Mouse (Mus musculus): Measurements from ENCODE around the gene Lcmt1. TPM values are rescaled to one million over a fixed set of nuclear protein-coding genes. Genes with fewer than 3 reads are reported as not detected.

The Lcmt1 gene
- polyA plus RNA-seq, 1 experiment: 81.3 TPM

- H3K27ac ChIP-seq (ENCODE audit: insufficient read depth, low read length): 0 out of 2 replicates have a peak overlapping the region, but pooled peaks have one; percentile 8
- 3% methylated on average over 51 of the region's 51 CpGs for WGBS
- H3K27me3 ChIP-seq (ENCODE audit: control insufficient read depth, insufficient read depth, low read length): no peaks in the 10 kb centered on the region
- peak in 1 of 2 experiments; percentile 63 for DNase-seq
- no peak for TF ChIP-seq CTCF (IDR thresholded peaks at IDR 0.05; ENCODE audit: borderline replicate concordance, insufficient read depth, low read depth, low read length)
- TF ChIP-seq POLR2A (IDR thresholded peaks at IDR 0.05; ENCODE audit: borderline replicate concordance, insufficient read depth, low read length): no peak
- H3K4me1 ChIP-seq (ENCODE audit: control insufficient read depth, insufficient read depth, low read length): peaks cover 24% of the 10 kb centered on the region
- H3K4me3 ChIP-seq (replicated peaks; ENCODE audit: insufficient read depth, low read depth, low read length): peak overlapping the region; percentile 54
These were observed 522 bp upstream of the Lcmt1 start for GRCm38 (mm10) chr7:123368778-123369746.

GRCm38 (mm10) chr7:123370700-123371099 is 1.1 kb downstream of the Lcmt1 start:
- DNase-seq: no peak
- H3K27ac ChIP-seq (ENCODE audit: insufficient read depth, low read length): no peak overlapping the region; the same call in 1 of the 2 replicates
- peaks cover 14% of the 10 kb centered on the region for H3K4me1 ChIP-seq (ENCODE audit: control insufficient read depth, insufficient read depth, low read length)
- 56% methylated on average over 9 of the region's 9 CpGs for WGBS
- no peak for TF ChIP-seq POLR2A (IDR thresholded peaks at IDR 0.05; ENCODE audit: borderline replicate concordance, insufficient read depth, low read length)
- TF ChIP-seq CTCF (IDR thresholded peaks at IDR 0.05; ENCODE audit: borderline replicate concordance, insufficient read depth, low read depth, low read length): no peak
- H3K4me3 ChIP-seq (replicated peaks; ENCODE audit: insufficient read depth, low read depth, low read length): peak overlapping the region; percentile 54
- no peaks in the 10 kb centered on the region for H3K27me3 ChIP-seq (ENCODE audit: control insufficient read depth, insufficient read depth, low read length)

DNA sequence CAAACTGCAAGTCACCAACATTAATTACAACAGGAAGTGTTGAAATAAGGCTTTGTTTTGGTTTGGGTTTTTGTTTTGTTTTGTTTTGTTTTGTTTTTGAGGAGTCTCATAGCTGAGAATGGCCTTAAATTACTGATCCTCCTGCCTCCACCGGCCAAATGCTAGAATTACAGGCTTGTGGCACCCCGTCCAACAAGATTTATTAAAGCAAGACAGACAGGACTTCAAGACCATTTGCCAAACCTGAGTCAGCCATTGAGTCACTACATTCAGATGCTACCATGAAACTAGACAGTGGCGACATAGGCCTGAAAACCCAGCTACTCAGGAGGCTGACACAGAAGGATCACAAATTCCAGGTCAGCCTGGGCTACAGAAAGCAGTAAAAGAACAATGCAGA is 1.9 kb downstream of the Lcmt1 start:
- Histone ChIP-seq H3K4me3 (replicated peaks; ENCODE audit: insufficient read depth, low read depth, low read length) (no peak overlapping the region), H3K27me3 (ENCODE audit: control insufficient read depth, insufficient read depth, low read length) (no peaks in the 10 kb centered on the region), H3K27ac (ENCODE audit: insufficient read depth, low read length) (no peak overlapping the region), H3K4me1 (ENCODE audit: control insufficient read depth, insufficient read depth, low read length) (peaks cover 8% of the 10 kb centered on the region)
- DNase-seq: no peak
- TF ChIP-seq CTCF (IDR thresholded peaks at IDR 0.05; ENCODE audit: borderline replicate concordance, insufficient read depth, low read depth, low read length): 0 out of 2 replicates have a peak, but pooled peaks have one; percentile 32
- TF ChIP-seq POLR2A (IDR thresholded peaks at IDR 0.05; ENCODE audit: borderline replicate concordance, insufficient read depth, low read length): no peak
- WGBS: 64% methylated on average over 3 of the region's 3 CpGs

DNA sequence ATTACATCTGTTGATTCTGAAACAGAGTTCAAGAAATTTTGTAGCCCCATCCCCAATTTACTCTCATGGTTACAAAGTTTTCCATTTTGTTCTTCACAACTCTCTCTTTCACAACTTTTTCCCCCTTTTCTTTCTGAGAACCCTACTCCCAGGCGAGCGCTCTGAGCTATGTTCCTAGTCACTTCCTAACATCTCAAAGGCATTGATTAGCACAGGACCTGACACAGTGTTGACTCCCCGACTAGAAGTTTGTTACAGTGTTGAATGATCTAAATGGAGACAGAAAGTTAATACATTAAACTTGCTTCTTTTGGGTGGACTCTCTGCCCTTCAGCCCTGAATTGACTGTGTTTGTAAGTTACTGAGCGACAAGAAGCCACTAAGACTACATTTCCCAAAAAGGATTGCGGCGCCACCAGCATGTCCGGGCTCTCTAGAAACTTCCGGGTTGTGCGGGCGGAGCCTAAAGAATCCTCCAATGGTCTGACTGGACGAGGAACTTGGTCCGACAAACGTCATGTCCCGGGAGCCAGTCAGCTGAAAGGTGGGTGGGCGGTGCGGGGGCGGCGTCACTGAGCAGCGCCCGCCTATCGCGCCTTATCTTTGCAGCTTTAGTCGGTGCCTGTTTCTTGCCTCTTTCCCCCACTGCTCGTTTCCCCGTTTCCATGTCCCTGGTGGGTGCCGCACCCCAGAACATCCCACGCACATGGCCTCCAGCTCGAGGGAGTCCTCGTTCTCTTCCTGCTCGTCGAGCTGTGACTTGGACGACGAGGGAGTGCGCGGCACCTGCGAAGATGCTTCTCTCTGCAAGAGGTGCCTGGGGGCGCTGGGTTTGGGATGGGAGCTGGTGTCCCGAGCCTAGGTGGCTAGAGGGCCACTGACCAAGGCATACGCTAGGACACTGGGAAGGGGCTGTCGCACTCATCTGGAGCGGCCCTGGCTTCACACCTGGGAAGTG is 8.1 kb downstream of the Lcmt1 start:
- 4% methylated on average over 41 of the region's 41 CpGs for WGBS

DNA sequence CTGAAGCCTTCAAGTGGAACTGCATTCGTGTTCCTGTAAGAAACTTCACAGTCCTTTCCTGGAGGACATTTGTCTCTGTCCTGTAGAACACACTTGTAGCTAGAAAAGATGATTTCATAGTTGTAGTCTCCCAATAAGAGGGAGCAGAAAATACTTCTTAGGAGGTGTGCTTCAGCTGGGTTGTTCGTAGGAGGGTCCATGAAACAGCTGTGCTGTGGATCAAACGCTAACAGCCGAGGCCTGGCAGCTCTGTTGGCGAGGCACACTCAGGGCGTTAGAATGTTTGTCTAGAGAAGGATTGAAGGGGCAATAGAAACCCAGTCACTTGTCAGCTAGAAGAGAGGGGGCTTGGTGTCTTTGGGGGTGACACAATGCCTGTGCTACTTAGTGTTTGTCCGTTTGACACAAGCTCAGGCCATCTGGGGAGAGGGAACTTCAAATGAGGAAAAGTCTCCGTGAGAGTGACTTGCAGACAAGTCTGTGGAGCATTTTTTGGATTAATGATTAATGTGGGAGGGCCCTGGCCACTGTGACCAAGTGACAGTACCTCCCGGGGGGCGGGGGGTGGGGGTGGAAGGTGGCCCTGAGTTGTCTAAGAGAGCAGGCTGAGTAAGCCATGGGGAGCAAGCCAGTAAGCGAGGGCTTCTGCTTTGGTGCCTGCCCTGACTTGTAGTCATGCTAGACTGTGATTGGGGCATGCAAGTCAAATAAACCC is 16.3 kb downstream of the Lcmt1 start:
- H3K27ac ChIP-seq (ENCODE audit: insufficient read depth, low read length): no peak overlapping the region
- WGBS: 72% methylated on average over 11 of the region's 11 CpGs
- H3K4me1 ChIP-seq (ENCODE audit: control insufficient read depth, insufficient read depth, low read length): peaks cover 8% of the 10 kb centered on the region
- TF ChIP-seq CTCF (IDR thresholded peaks at IDR 0.05; ENCODE audit: borderline replicate concordance, insufficient read depth, low read depth, low read length) (no peak), POLR2A (IDR thresholded peaks at IDR 0.05; ENCODE audit: borderline replicate concordance, insufficient read depth, low read length) (no peak)
- no peak for DNase-seq
- no peak overlapping the region for H3K4me3 ChIP-seq (replicated peaks; ENCODE audit: insufficient read depth, low read depth, low read length)
- H3K27me3 ChIP-seq (ENCODE audit: control insufficient read depth, insufficient read depth, low read length): no peaks in the 10 kb centered on the region

More for the DNA sequence above, 8.1 kb downstream of the Lcmt1 start:
- TF ChIP-seq POLR2A (IDR thresholded peaks at IDR 0.05; ENCODE audit: borderline replicate concordance, insufficient read depth, low read length): peak; percentile 91
- TF ChIP-seq CTCF (IDR thresholded peaks at IDR 0.05; ENCODE audit: borderline replicate concordance, insufficient read depth, low read depth, low read length): 0 out of 2 replicates have a peak, but pooled peaks have one; percentile 12
- H3K4me1 ChIP-seq (ENCODE audit: control insufficient read depth, insufficient read depth, low read length): peaks cover 12% of the 10 kb centered on the region
- DNase-seq: peak; percentile 92 to 97
- H3K27ac ChIP-seq (ENCODE audit: insufficient read depth, low read length): peak overlapping the region; percentile 67
- H3K27me3 ChIP-seq (ENCODE audit: control insufficient read depth, insufficient read depth, low read length): no peaks in the 10 kb centered on the region
- H3K4me3 ChIP-seq (replicated peaks; ENCODE audit: insufficient read depth, low read depth, low read length): peak overlapping the region; percentile 99

GRCm38 (mm10) chr7:123389686-123390280 is 20.2 kb downstream of the Lcmt1 start:
- peaks cover 6% of the 10 kb centered on the region for H3K4me1 ChIP-seq (ENCODE audit: control insufficient read depth, insufficient read depth, low read length)
- no peaks in the 10 kb centered on the region for H3K27me3 ChIP-seq (ENCODE audit: control insufficient read depth, insufficient read depth, low read length)
- WGBS: 36% methylated on average over 6 of the region's 6 CpGs
- DNase-seq: peak in 1 of 2 experiments; percentile 64
- H3K4me3 ChIP-seq (replicated peaks; ENCODE audit: insufficient read depth, low read depth, low read length): no peak overlapping the region
- TF ChIP-seq POLR2A (IDR thresholded peaks at IDR 0.05; ENCODE audit: borderline replicate concordance, insufficient read depth, low read length) (no peak), CTCF (IDR thresholded peaks at IDR 0.05; ENCODE audit: borderline replicate concordance, insufficient read depth, low read depth, low read length) (no peak)
- H3K27ac ChIP-seq (ENCODE audit: insufficient read depth, low read length): peak overlapping the region; percentile 49

Measured in cerebellum, adult 2 months (tissue).